Mouse (Mus musculus): ENCODE data around the gene Ints5. TPM values are rescaled to one million over a fixed set of nuclear protein-coding genes. Genes with fewer than 3 reads are reported as not detected.

Ints5 gene
- total and polyA plus RNA-seq, 2 experiments from 2014 or later: 23.8 to 46.3 TPM

DNA sequence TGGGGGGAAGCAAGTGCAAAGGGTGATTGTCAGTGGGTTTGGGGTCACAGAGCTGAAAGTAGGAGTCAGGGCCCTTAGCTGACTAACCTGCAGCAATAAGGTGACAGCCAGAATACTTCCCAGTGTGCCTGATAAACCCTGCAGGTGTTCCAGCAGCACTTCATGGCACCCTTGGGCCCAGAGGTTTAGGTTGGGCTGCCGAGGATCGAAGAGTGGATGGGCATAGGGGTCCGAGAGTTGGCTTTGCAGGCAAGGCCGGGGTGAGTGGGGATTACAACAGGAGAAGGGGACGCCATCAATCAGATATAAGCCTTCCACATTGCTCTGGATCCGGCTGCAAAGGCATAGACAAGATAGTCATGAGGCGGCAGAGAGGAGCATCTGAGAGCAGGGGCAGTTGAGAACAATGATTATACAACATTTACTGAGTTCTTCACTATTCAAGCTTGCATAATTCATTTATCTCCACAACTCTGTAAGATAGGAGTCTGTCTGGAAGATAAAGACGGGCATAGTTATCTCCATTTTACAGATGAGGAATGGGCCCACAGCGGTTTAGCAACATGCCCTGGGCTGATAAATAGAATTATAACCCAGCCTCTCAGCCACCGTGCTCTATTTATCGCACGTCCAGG is 35.2 kb downstream of the Ints5 start:
- DNase-seq (ENCODE audit: low spot score): no peak
- TF ChIP-seq CTCF (IDR thresholded peaks at IDR 0.05; ENCODE audit: low read depth): no peak
- 91% methylated on average over 12 of the region's 12 CpGs for WGBS
- Histone ChIP-seq H3K27ac (0 out of 2 replicates have a peak overlapping the region, but pooled peaks have one; percentile 62), H3K27me3 (ENCODE audit: insufficient read depth, low read length) (no peaks in the 10 kb centered on the region), H3K9ac (replicated peaks; ENCODE audit: low read length) (no peak overlapping the region), H3K4me2 (ENCODE audit: low read depth, low read length) (no peak overlapping the region), H3K4me1 (ENCODE audit: insufficient read depth, low read length) (no peaks in the 10 kb centered on the region), H3K9me3 (ENCODE audit: low read length) (no peaks in the 10 kb centered on the region), H3K36me3 (ENCODE audit: insufficient read depth, low read length) (peaks cover 8% of the 10 kb centered on the region; the same call in 1 of the 2 replicates), H3K4me3 (ENCODE audit: low read length) (no peak overlapping the region)
- no peak for ATAC-seq

DNA sequence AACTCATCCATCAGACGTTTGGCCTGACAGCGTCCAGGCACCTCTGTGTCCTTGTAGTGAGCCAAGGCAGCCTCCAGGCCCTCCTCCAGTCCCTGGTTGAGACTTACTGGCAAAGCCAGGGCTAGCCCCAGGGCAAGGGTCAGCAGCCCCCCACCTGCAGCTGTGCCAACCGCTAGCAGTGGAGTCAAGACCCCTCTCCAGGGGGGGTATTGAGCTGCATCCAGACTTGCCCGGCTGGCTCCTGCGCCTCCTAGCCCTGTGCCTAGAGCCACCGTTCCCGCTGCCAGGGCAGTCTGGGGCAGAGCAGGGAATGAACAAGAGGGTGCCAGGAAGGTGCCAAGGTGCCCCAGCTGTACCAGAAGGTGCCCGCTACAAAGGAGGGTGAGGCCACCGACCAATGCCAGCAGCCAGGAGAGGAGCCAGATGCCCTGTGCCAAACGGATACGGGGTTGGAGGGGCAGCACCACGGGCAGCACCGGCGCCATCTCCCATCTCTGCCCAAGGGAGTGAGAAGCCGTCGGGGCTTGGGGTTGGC is 36.0 kb downstream of the Ints5 start:
- 15% methylated on average over 16 of the region's 16 CpGs for WGBS
- peak overlapping the region; percentile 59; the same call in 1 of the 2 replicates for H3K9ac ChIP-seq (replicated peaks; ENCODE audit: low read length)
- H3K27ac ChIP-seq: peak overlapping the region; percentile 62; the same call in 1 of the 2 replicates
- H3K4me1 ChIP-seq (ENCODE audit: insufficient read depth, low read length): no peaks in the 10 kb centered on the region
- H3K36me3 ChIP-seq (ENCODE audit: insufficient read depth, low read length): peaks cover 8% of the 10 kb centered on the region; the same call in 1 of the 2 replicates
- peak; percentile 9 for ATAC-seq
- H3K27me3 ChIP-seq (ENCODE audit: insufficient read depth, low read length): no peaks in the 10 kb centered on the region
- DNase-seq (ENCODE audit: low spot score): no peak
- no peak for TF ChIP-seq CTCF (IDR thresholded peaks at IDR 0.05; ENCODE audit: low read depth)
- peak overlapping the region; percentile 53 for H3K4me3 ChIP-seq (ENCODE audit: low read length)
- peak overlapping the region; percentile 71 for H3K4me2 ChIP-seq (ENCODE audit: low read depth, low read length)
- H3K9me3 ChIP-seq (ENCODE audit: low read length): no peaks in the 10 kb centered on the region

DNA sequence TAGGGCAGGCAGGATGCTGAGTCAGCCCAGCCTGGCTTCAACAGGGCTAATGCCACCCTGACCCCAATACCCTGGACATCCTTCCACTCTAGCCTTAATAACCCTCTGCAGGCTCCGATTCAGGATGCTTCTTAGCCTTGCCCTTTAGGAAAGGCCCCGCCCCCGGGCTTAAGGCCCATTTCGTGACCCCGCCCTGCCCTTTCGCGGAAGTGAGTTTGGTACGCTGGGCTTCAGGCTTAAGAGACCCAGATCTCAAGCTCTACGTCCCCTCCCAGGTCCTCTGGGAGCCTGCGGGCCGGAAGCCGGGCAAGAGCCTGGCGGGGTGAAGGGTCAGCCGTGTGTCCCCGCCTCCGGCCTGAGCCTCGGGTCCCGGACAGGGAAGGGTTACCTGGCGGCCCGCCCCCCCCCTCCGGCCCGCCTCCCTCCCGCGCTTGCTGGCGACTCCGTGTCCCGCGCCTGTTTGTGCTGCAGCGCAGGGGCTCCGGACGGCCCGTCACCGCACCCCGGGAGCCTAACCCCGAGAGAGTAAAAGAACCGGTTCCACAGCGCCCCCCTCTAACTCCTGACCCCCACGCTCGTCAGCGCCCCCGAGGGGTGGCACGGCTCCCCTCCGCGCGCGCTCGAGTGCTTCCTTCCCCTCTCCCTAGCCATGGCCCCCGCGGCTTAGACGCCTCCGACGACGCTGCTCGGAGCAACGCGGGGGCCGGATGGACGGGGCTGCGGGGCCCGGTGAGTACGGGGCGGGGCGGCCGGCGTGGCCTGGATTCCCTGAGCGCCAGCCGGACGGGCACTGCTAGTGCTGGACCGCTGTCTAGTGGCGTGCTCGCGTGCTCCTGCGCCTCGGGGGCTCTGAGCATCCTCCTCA is 36.7 kb downstream of the Ints5 start, which contains the start of the genes Rom1 and Eml3:
Rom1 (minus strand) TSS at position 133 of the 865 bp plus-strand sequence.
Eml3 (plus strand) TSS at position 329 of the 865 bp plus-strand sequence.
- H3K27ac ChIP-seq: peak within 1 kb of the TSS; percentile 62

DNA sequence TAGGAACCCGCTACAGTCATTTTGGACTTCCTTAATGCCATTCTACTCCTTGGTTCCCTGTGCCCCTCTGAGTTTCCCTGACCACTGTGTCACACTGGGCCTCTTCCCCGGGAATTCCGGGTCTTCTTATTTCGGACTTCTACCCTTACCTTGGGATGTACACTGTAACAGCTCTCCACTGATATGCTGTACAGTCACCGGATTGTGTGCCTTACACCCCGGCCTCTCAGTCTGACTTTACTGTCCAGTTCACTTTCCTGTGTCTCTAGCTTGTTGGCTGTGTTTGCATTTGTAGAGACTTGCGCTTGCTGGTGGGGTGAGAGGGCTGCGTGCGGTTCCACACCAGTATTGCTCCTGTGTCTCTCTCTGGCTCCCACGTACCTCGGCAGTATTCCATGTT is 37.3 kb downstream of the Ints5 start:
- Histone ChIP-seq H3K4me2 (ENCODE audit: low read depth, low read length) (peak overlapping the region; percentile 71), H3K4me1 (ENCODE audit: insufficient read depth, low read length) (no peaks in the 10 kb centered on the region), H3K27me3 (ENCODE audit: insufficient read depth, low read length) (no peaks in the 10 kb centered on the region), H3K9ac (replicated peaks; ENCODE audit: low read length) (peak overlapping the region; percentile 59), H3K36me3 (ENCODE audit: insufficient read depth, low read length) (peaks cover 8% of the 10 kb centered on the region; the same call in 1 of the 2 replicates), H3K27ac (peak overlapping the region; percentile 62; the same call in 1 of the 2 replicates), H3K9me3 (ENCODE audit: low read length) (no peaks in the 10 kb centered on the region), H3K4me3 (ENCODE audit: low read length) (peak overlapping the region; percentile 53)
- ATAC-seq (peak; percentile 18; the same call in 1 of the 2 replicates), DNase-seq (ENCODE audit: low spot score) (no peak)
- no peak for TF ChIP-seq CTCF (IDR thresholded peaks at IDR 0.05; ENCODE audit: low read depth)
- WGBS: 18% methylated on average over 11 of the region's 11 CpGs

More for the DNA sequence above, 36.7 kb downstream of the Ints5 start, which contains the start of the genes Rom1 and Eml3:
- H3K4me3 ChIP-seq (ENCODE audit: low read length): peak within 1 kb of the TSS; percentile 53
- peak; percentile 40 for TF ChIP-seq CTCF (IDR thresholded peaks at IDR 0.05; ENCODE audit: low read depth)
- no peaks in the 10 kb centered on the region for H3K4me1 ChIP-seq (ENCODE audit: insufficient read depth, low read length)
- no peaks in the 10 kb centered on the region for H3K27me3 ChIP-seq (ENCODE audit: insufficient read depth, low read length)
- H3K4me2 ChIP-seq (ENCODE audit: low read depth, low read length): peak within 1 kb of the TSS; percentile 71
- no peaks in the 10 kb centered on the region for H3K9me3 ChIP-seq (ENCODE audit: low read length)
- DNase-seq (ENCODE audit: low spot score) (peak; percentile 62), ATAC-seq (peak; percentile 72)
- H3K9ac ChIP-seq (replicated peaks; ENCODE audit: low read length): peak within 1 kb of the TSS; percentile 59
- H3K36me3 ChIP-seq (ENCODE audit: insufficient read depth, low read length): peaks cover 8% of the 10 kb centered on the region; the same call in 1 of the 2 replicates
- 1% methylated on average over 57 of the region's 74 CpGs for WGBS

- H3K4me3 ChIP-seq (ENCODE audit: low read length): no peak overlapping the region
- no peaks in the 10 kb centered on the region for H3K9me3 ChIP-seq (ENCODE audit: low read length)
- DNase-seq (ENCODE audit: low spot score) (no peak), ATAC-seq (no peak)
- H3K4me2 ChIP-seq (ENCODE audit: low read depth, low read length): 0 out of 2 replicates have a peak overlapping the region, but pooled peaks have one; percentile 71
- H3K27ac ChIP-seq: no peak overlapping the region
- no peaks in the 10 kb centered on the region for H3K4me1 ChIP-seq (ENCODE audit: insufficient read depth, low read length)
- TF ChIP-seq CTCF (IDR thresholded peaks at IDR 0.05; ENCODE audit: low read depth): no peak
- H3K36me3 ChIP-seq (ENCODE audit: insufficient read depth, low read length): peaks cover 4% of the 10 kb centered on the region; the same call in 1 of the 2 replicates
- no peaks in the 10 kb centered on the region for H3K27me3 ChIP-seq (ENCODE audit: insufficient read depth, low read length)
- H3K9ac ChIP-seq (replicated peaks; ENCODE audit: low read length): no peak overlapping the region; the same call in 1 of the 2 replicates
- WGBS: 88% methylated on average over 7 of the region's 7 CpGs
Observed at GRCm38 (mm10) chr19:8930771-8931170, 38.0 kb downstream of the Ints5 start.

- H3K9ac ChIP-seq (replicated peaks; ENCODE audit: low read length): 0 out of 2 replicates have a peak overlapping the region, but pooled peaks have one; percentile 5
- no peaks in the 10 kb centered on the region for H3K9me3 ChIP-seq (ENCODE audit: low read length)
- H3K4me1 ChIP-seq (ENCODE audit: insufficient read depth, low read length): no peaks in the 10 kb centered on the region
- ATAC-seq (no peak), DNase-seq (ENCODE audit: low spot score) (no peak)
- no peak overlapping the region for H3K27ac ChIP-seq
- no peak overlapping the region for H3K4me3 ChIP-seq (ENCODE audit: low read length)
- TF ChIP-seq CTCF (IDR thresholded peaks at IDR 0.05; ENCODE audit: low read depth): no peak
- 84% methylated on average over 2 of the region's 2 CpGs for WGBS
- no peaks in the 10 kb centered on the region for H3K27me3 ChIP-seq (ENCODE audit: insufficient read depth, low read length)
- H3K36me3 ChIP-seq (ENCODE audit: insufficient read depth, low read length): no peaks in the 10 kb centered on the region
- no peak overlapping the region for H3K4me2 ChIP-seq (ENCODE audit: low read depth, low read length)
Observed at GRCm38 (mm10) chr19:8936736-8937135, 43.9 kb downstream of the Ints5 start.

Measured in hindbrain, postnatal 0 days (tissue).